18 mouse cellular contexts compared by ENCODE assay signal in genomic region chr8:70490880-70491495, GRCm38 (mm10). TPM values are rescaled to one million over a fixed set of nuclear protein-coding genes. Genes with fewer than 3 reads are reported as not detected.
DNase-seq lines count a peak whose midpoint lies in the region; ATAC-seq lines count a peak whose summit lies in the region.
"Had no signal": no experiment of that assay in that cellular context is flagged by ENCODE, and none has a peak within 500 bp of the region (broad histone marks: within the 10 kb centered on the region; RNA-seq: fewer than 3 reads in every experiment).

No protein-coding gene starts in this region.

- WGBS in hindbrain, embryonic 12.5 days = 1% methylated on average over 20 of the region's 20 CpGs
- 2% methylated on average over 20 of the region's 20 CpGs for WGBS in hindbrain, embryonic 16.5 days
- 1% methylated on average over 20 of the region's 20 CpGs for WGBS in midbrain, embryonic 11.5 days
- WGBS in midbrain, embryonic 16.5 days = 2% methylated on average over 20 of the region's 20 CpGs
- 1% methylated on average over 20 of the region's 20 CpGs for WGBS in embryonic facial prominence, embryonic 11.5 days
- 5% methylated on average over 20 of the region's 20 CpGs for WGBS in limb, embryonic 13.5 days

- H3K4me1 ChIP-seq in hindbrain, embryonic 12.5 days = peaks cover 70% of the 10 kb centered on the region
- H3K4me1 ChIP-seq in hindbrain, embryonic 16.5 days (ENCODE audit: control insufficient read depth, insufficient read depth, low read depth, low read length) = peaks cover 50% of the 10 kb centered on the region
- H3K4me1 ChIP-seq in midbrain, embryonic 11.5 days (ENCODE audit: control insufficient read depth, insufficient read depth, low read length) = peaks cover 36% of the 10 kb centered on the region
- peaks cover 46% of the 10 kb centered on the region for H3K4me1 ChIP-seq in midbrain, embryonic 16.5 days (ENCODE audit: control insufficient read depth, insufficient read depth, low read length)
- H3K4me1 ChIP-seq in embryonic facial prominence, embryonic 11.5 days (ENCODE audit: control insufficient read depth, insufficient read depth, low read length) = peaks cover 17% of the 10 kb centered on the region
- peaks cover 94% of the 10 kb centered on the region for H3K4me1 ChIP-seq in limb, embryonic 13.5 days

- no peak overlapping the region for H3K4me2 ChIP-seq in hindbrain, embryonic 12.5 days (replicated peaks)
- no peak overlapping the region for H3K4me2 ChIP-seq in hindbrain, embryonic 16.5 days (ENCODE audit: low read length)
- H3K4me2 ChIP-seq in midbrain, embryonic 11.5 days = no peak overlapping the region
- no peak overlapping the region for H3K4me2 ChIP-seq in midbrain, embryonic 16.5 days (ENCODE audit: low read length)
- H3K4me2 ChIP-seq in embryonic facial prominence, embryonic 11.5 days (ENCODE audit: low read depth, low read length) = peak overlapping the region; percentile 13; the same call in 1 of the 2 replicates
- H3K4me2 ChIP-seq in limb, embryonic 13.5 days (replicated peaks) = peak overlapping the region; percentile 90
- H3K4me2 ChIP-seq: heart, embryonic 12.5 days; stomach, embryonic 15.5 days had no signal

- peaks cover 100% of the 10 kb centered on the region for H3K27me3 ChIP-seq in hindbrain, embryonic 12.5 days
- H3K27me3 ChIP-seq in hindbrain, embryonic 16.5 days (replicated peaks; ENCODE audit: control insufficient read depth, insufficient read depth, low read length) = peaks cover 67% of the 10 kb centered on the region
- H3K27me3 ChIP-seq in midbrain, embryonic 11.5 days (ENCODE audit: control insufficient read depth, insufficient read depth, low read length) = peaks cover 98% of the 10 kb centered on the region
- peaks cover 64% of the 10 kb centered on the region for H3K27me3 ChIP-seq in midbrain, embryonic 16.5 days (ENCODE audit: control insufficient read depth, insufficient read depth, low read depth, low read length)
- H3K27me3 ChIP-seq in embryonic facial prominence, embryonic 11.5 days (ENCODE audit: control insufficient read depth, insufficient read depth, low read length) = peaks cover 52% of the 10 kb centered on the region
- H3K27me3 ChIP-seq in limb, embryonic 13.5 days = peaks cover 97% of the 10 kb centered on the region
- H3K27me3 ChIP-seq: Patski had no signal

- peak; percentile 93 for DNase-seq in midbrain, embryonic 11.5 days (ENCODE audit: low spot score, missing footprints)
- DNase-seq in embryonic facial prominence, embryonic 11.5 days (ENCODE audit: low spot score) = peak; percentile 55
- DNase-seq in adrenal gland, adult 2 months = no peak
- DNase-seq in kidney, adult 9 months = no peak
- DNase-seq: adrenal gland, postnatal 10 days; cerebellum, postnatal 36 days; gastrocnemius, adult 2 months had no signal

- H3K9ac ChIP-seq in hindbrain, embryonic 12.5 days = no peak overlapping the region
- no peak overlapping the region for H3K9ac ChIP-seq in hindbrain, embryonic 16.5 days (ENCODE audit: low read depth, low read length)
- no peak overlapping the region for H3K9ac ChIP-seq in midbrain, embryonic 11.5 days (ENCODE audit: low read length)
- no peak overlapping the region for H3K9ac ChIP-seq in midbrain, embryonic 16.5 days (ENCODE audit: low read depth, low read length)
- H3K9ac ChIP-seq in embryonic facial prominence, embryonic 11.5 days (replicated peaks; ENCODE audit: low read length) = no peak overlapping the region
- H3K9ac ChIP-seq in limb, embryonic 13.5 days = 0 out of 2 replicates have a peak overlapping the region, but pooled peaks have one; percentile 25
- H3K9ac ChIP-seq: heart, embryonic 12.5 days; stomach, embryonic 15.5 days had no signal

- H3K9me3 ChIP-seq in hindbrain, embryonic 12.5 days (replicated peaks) = no peaks in the 10 kb centered on the region
- no peaks in the 10 kb centered on the region for H3K9me3 ChIP-seq in hindbrain, embryonic 16.5 days (ENCODE audit: control insufficient read depth, low read length)
- H3K9me3 ChIP-seq in midbrain, embryonic 11.5 days (ENCODE audit: control insufficient read depth, low read length) = no peaks in the 10 kb centered on the region
- no peaks in the 10 kb centered on the region for H3K9me3 ChIP-seq in midbrain, embryonic 16.5 days (replicated peaks; ENCODE audit: control insufficient read depth, low read length, poor library complexity, severe bottlenecking)
- H3K9me3 ChIP-seq in embryonic facial prominence, embryonic 11.5 days (replicated peaks; ENCODE audit: control insufficient read depth, low read length) = no peaks in the 10 kb centered on the region
- H3K9me3 ChIP-seq in limb, embryonic 13.5 days = no peaks in the 10 kb centered on the region
- H3K9me3 ChIP-seq: heart, embryonic 12.5 days; stomach, embryonic 15.5 days had no signal

- no peak overlapping the region for H3K27ac ChIP-seq in hindbrain, embryonic 12.5 days
- H3K27ac ChIP-seq in hindbrain, embryonic 16.5 days (ENCODE audit: low read depth, low read length) = no peak overlapping the region
- H3K27ac ChIP-seq in midbrain, embryonic 11.5 days (ENCODE audit: low read depth, low read length) = no peak overlapping the region
- H3K27ac ChIP-seq in midbrain, embryonic 16.5 days (ENCODE audit: low read length) = no peak overlapping the region
- H3K27ac ChIP-seq in embryonic facial prominence, embryonic 11.5 days (replicated peaks; ENCODE audit: low read depth, low read length) = no peak overlapping the region
- H3K27ac ChIP-seq in limb, embryonic 13.5 days = peak overlapping the region; percentile 55; the same call in 1 of the 2 replicates
- H3K27ac ChIP-seq: gastrocnemius, adult 2 months; macrophage; stomach, embryonic 15.5 days had no signal

- 0 out of 2 replicates have a peak overlapping the region, but pooled peaks have one; percentile 1 for H3K4me3 ChIP-seq in hindbrain, embryonic 12.5 days
- no peak overlapping the region for H3K4me3 ChIP-seq in hindbrain, embryonic 16.5 days (ENCODE audit: low read length)
- H3K4me3 ChIP-seq in midbrain, embryonic 11.5 days (ENCODE audit: low read depth, low read length) = no peak overlapping the region
- H3K4me3 ChIP-seq in midbrain, embryonic 16.5 days (ENCODE audit: low read depth, low read length) = no peak overlapping the region
- no peak overlapping the region for H3K4me3 ChIP-seq in embryonic facial prominence, embryonic 11.5 days (ENCODE audit: low read depth, low read length)
- peak overlapping the region; percentile 63 for H3K4me3 ChIP-seq in limb, embryonic 13.5 days
- H3K4me3 ChIP-seq: gastrocnemius, adult 2 months; heart, embryonic 12.5 days; stomach, embryonic 15.5 days had no signal

- ATAC-seq in hindbrain, embryonic 12.5 days (ENCODE audit: low FRiP score) = no peak
- no peak for ATAC-seq in hindbrain, embryonic 16.5 days
- no peak for ATAC-seq in midbrain, embryonic 11.5 days (ENCODE audit: low FRiP score)
- no peak for ATAC-seq in midbrain, embryonic 16.5 days
- no peak for ATAC-seq in embryonic facial prominence, embryonic 11.5 days (replicated peaks; ENCODE audit: insufficient number of reproducible peaks, low FRiP score, low TSS enrichment, low read depth)
- ATAC-seq in limb, embryonic 13.5 days (ENCODE audit: low FRiP score, low read depth) = no peak
- ATAC-seq: CD4-positive, CD25-positive, alpha-beta regulatory T cell, adult 4 months; forebrain, embryonic 14.5 days; Patski had no signal

- H3K36me3 ChIP-seq in hindbrain, embryonic 12.5 days = no peaks in the 10 kb centered on the region
- no peaks in the 10 kb centered on the region for H3K36me3 ChIP-seq in hindbrain, embryonic 16.5 days (ENCODE audit: control insufficient read depth, insufficient read depth, low read length)
- no peaks in the 10 kb centered on the region for H3K36me3 ChIP-seq in midbrain, embryonic 11.5 days (ENCODE audit: control insufficient read depth, insufficient read depth, low read length)
- no peaks in the 10 kb centered on the region for H3K36me3 ChIP-seq in midbrain, embryonic 16.5 days (ENCODE audit: control insufficient read depth, insufficient read depth, low read length)
- H3K36me3 ChIP-seq in embryonic facial prominence, embryonic 11.5 days (replicated peaks; ENCODE audit: control insufficient read depth, insufficient read depth, low read depth, low read length) = no peaks in the 10 kb centered on the region
- no peaks in the 10 kb centered on the region for H3K36me3 ChIP-seq in limb, embryonic 13.5 days
- H3K36me3 ChIP-seq: heart, embryonic 12.5 days; stomach, embryonic 15.5 days had no signal

RNA-seq across cellular contexts. Expression of gene Crlf1, which starts 2.0 kb away (rescaled TPM):
- polyA plus RNA-seq in hindbrain, embryonic 12.5 days (2016; fragmentation: Nextera tagmentation; extraction: Ambion mirVana) = 3.3 and 4.2 TPM in 2 replicates
- 9.3 and 15.5 TPM in 2 replicates for polyA plus RNA-seq in hindbrain, embryonic 16.5 days (2015; fragmentation: Nextera tagmentation; extraction: Ambion mirVana)
- 0.23 and 0.90 TPM in 2 replicates for polyA plus RNA-seq in midbrain, embryonic 11.5 days (2014; fragmentation: Nextera tagmentation; extraction: Ambion mirVana)
- polyA plus RNA-seq in midbrain, embryonic 16.5 days (2015; fragmentation: Nextera tagmentation; extraction: Ambion mirVana) = 3.6 and 6.3 TPM in 2 replicates
- polyA plus RNA-seq in embryonic facial prominence, embryonic 11.5 days (2014; fragmentation: Nextera tagmentation; extraction: Ambion mirVana) = 63.8 and 64.7 TPM in 2 replicates
- 83.3 and 85.0 TPM in 2 replicates for polyA plus RNA-seq in limb, embryonic 13.5 days (2015; fragmentation: Nextera tagmentation; extraction: Ambion mirVana)
- 1 to 10 TPM in 1 of 2 experiments, under 1 TPM in 1; 0.58 to 1.4 TPM for total RNA-seq in adrenal gland, adult 2 months (2021)
- polyA plus RNA-seq in adrenal gland, adult 2 months (2012; rRNA removed) = 0.58 and 1.2 TPM in 2 replicates
- total RNA-seq: liver, adult 2 months had no signal
- polyA plus RNA-seq: CD4-positive, CD25-positive, alpha-beta regulatory T cell, adult 4 months; liver, adult 2 months; macrophage had no signal

RNA-seq across cellular contexts. Expression of gene Tmem59l, which starts 3.8 kb away (rescaled TPM):
- 27.0 and 29.2 TPM in 2 replicates for polyA plus RNA-seq in hindbrain, embryonic 12.5 days (2016; fragmentation: Nextera tagmentation; extraction: Ambion mirVana)
- polyA plus RNA-seq in hindbrain, embryonic 16.5 days (2015; fragmentation: Nextera tagmentation; extraction: Ambion mirVana) = 164 and 190 TPM in 2 replicates
- 12.3 TPM in 2 replicates for polyA plus RNA-seq in midbrain, embryonic 11.5 days (2014; fragmentation: Nextera tagmentation; extraction: Ambion mirVana)
- 121 and 151 TPM in 2 replicates for polyA plus RNA-seq in midbrain, embryonic 16.5 days (2015; fragmentation: Nextera tagmentation; extraction: Ambion mirVana)
- polyA plus RNA-seq in embryonic facial prominence, embryonic 11.5 days (2014; fragmentation: Nextera tagmentation; extraction: Ambion mirVana) = 25.4 and 25.7 TPM in 2 replicates
- 24.2 and 26.6 TPM in 2 replicates for polyA plus RNA-seq in limb, embryonic 13.5 days (2015; fragmentation: Nextera tagmentation; extraction: Ambion mirVana)
- 10 to 100 TPM; 16.8 to 24.3 TPM for total RNA-seq in adrenal gland, adult 2 months (2021)
- polyA plus RNA-seq in adrenal gland, adult 2 months (2012; rRNA removed) = 42.9 and 55.8 TPM in 2 replicates
- total RNA-seq: gastrocnemius, adult 2 months; liver, adult 2 months had no signal
- polyA plus RNA-seq: CD4-positive, CD25-positive, alpha-beta regulatory T cell, adult 4 months; liver, adult 2 months; macrophage had no signal

RNA-seq across cellular contexts. Expression of gene Klhl26, which starts 14.2 kb away (rescaled TPM):
- 22.2 and 23.9 TPM in 2 replicates for polyA plus RNA-seq in hindbrain, embryonic 12.5 days (2016; fragmentation: Nextera tagmentation; extraction: Ambion mirVana)
- 36.1 and 37.5 TPM in 2 replicates for polyA plus RNA-seq in hindbrain, embryonic 16.5 days (2015; fragmentation: Nextera tagmentation; extraction: Ambion mirVana)
- polyA plus RNA-seq in midbrain, embryonic 11.5 days (2014; fragmentation: Nextera tagmentation; extraction: Ambion mirVana) = 12.6 and 13.1 TPM in 2 replicates
- polyA plus RNA-seq in midbrain, embryonic 16.5 days (2015; fragmentation: Nextera tagmentation; extraction: Ambion mirVana) = 31.0 and 32.4 TPM in 2 replicates
- 15.4 and 17.9 TPM in 2 replicates for polyA plus RNA-seq in embryonic facial prominence, embryonic 11.5 days (2014; fragmentation: Nextera tagmentation; extraction: Ambion mirVana)
- polyA plus RNA-seq in limb, embryonic 13.5 days (2015; fragmentation: Nextera tagmentation; extraction: Ambion mirVana) = 29.0 and 30.3 TPM in 2 replicates
- 10 to 100 TPM; 21.7 to 25.8 TPM for total RNA-seq in adrenal gland, adult 2 months (2021)
- polyA plus RNA-seq in adrenal gland, adult 2 months (2012; rRNA removed) = 119 and 121 TPM in 2 replicates

RNA-seq across cellular contexts. Expression of gene Rex1bd, which starts 15.6 kb away (rescaled TPM):
- 118 TPM in 2 replicates for polyA plus RNA-seq in hindbrain, embryonic 12.5 days (2016; fragmentation: Nextera tagmentation; extraction: Ambion mirVana)
- polyA plus RNA-seq in hindbrain, embryonic 16.5 days (2015; fragmentation: Nextera tagmentation; extraction: Ambion mirVana) = 173 and 192 TPM in 2 replicates
- 126 and 129 TPM in 2 replicates for polyA plus RNA-seq in midbrain, embryonic 11.5 days (2014; fragmentation: Nextera tagmentation; extraction: Ambion mirVana)
- polyA plus RNA-seq in midbrain, embryonic 16.5 days (2015; fragmentation: Nextera tagmentation; extraction: Ambion mirVana) = 163 and 185 TPM in 2 replicates
- 126 and 140 TPM in 2 replicates for polyA plus RNA-seq in embryonic facial prominence, embryonic 11.5 days (2014; fragmentation: Nextera tagmentation; extraction: Ambion mirVana)
- polyA plus RNA-seq in limb, embryonic 13.5 days (2015; fragmentation: Nextera tagmentation; extraction: Ambion mirVana) = 139 and 148 TPM in 2 replicates
- 100 to 1,000 TPM; 148 to 164 TPM for total RNA-seq in adrenal gland, adult 2 months (2021)
- 327 and 373 TPM in 2 replicates for polyA plus RNA-seq in adrenal gland, adult 2 months (2012; rRNA removed)

RNA-seq across cellular contexts. Expression of gene Uba52, which starts 19.6 kb away (rescaled TPM):
- polyA plus RNA-seq in hindbrain, embryonic 12.5 days (2016; fragmentation: Nextera tagmentation; extraction: Ambion mirVana) = 633 and 755 TPM in 2 replicates
- 576 and 598 TPM in 2 replicates for polyA plus RNA-seq in hindbrain, embryonic 16.5 days (2015; fragmentation: Nextera tagmentation; extraction: Ambion mirVana)
- polyA plus RNA-seq in midbrain, embryonic 11.5 days (2014; fragmentation: Nextera tagmentation; extraction: Ambion mirVana) = 774 and 852 TPM in 2 replicates
- polyA plus RNA-seq in midbrain, embryonic 16.5 days (2015; fragmentation: Nextera tagmentation; extraction: Ambion mirVana) = 584 and 621 TPM in 2 replicates
- 783 and 884 TPM in 2 replicates for polyA plus RNA-seq in embryonic facial prominence, embryonic 11.5 days (2014; fragmentation: Nextera tagmentation; extraction: Ambion mirVana)
- polyA plus RNA-seq in limb, embryonic 13.5 days (2015; fragmentation: Nextera tagmentation; extraction: Ambion mirVana) = 856 and 861 TPM in 2 replicates
- 1,000 to 10,000 TPM; 1,627 to 1,685 TPM for total RNA-seq in adrenal gland, adult 2 months (2021)
- polyA plus RNA-seq in adrenal gland, adult 2 months (2012; rRNA removed) = 619 and 1,322 TPM in 2 replicates

Comparison
In these comparisons a context has a peak if more than half of its experiments do, and no peak if none do; other contexts are left out.
1. H3K4me3 ChIP-seq: peak in hindbrain, embryonic 12.5 days (single experiment) and limb, embryonic 13.5 days (single experiment); none in hindbrain, embryonic 16.5 days (single experiment), midbrain, embryonic 11.5 days (single experiment), midbrain, embryonic 16.5 days (single experiment) and embryonic facial prominence, embryonic 11.5 days (single experiment).
2. H3K4me2 ChIP-seq: peak in embryonic facial prominence, embryonic 11.5 days (single experiment) and limb, embryonic 13.5 days (single experiment); none in hindbrain, embryonic 12.5 days (single experiment), hindbrain, embryonic 16.5 days (single experiment), midbrain, embryonic 11.5 days (single experiment) and midbrain, embryonic 16.5 days (single experiment).
3. DNase-seq: peak in midbrain, embryonic 11.5 days (single experiment) and embryonic facial prominence, embryonic 11.5 days (single experiment); none in adrenal gland, adult 2 months (single experiment) and kidney, adult 9 months (single experiment).